Mouse (Mus musculus) kidney, postnatal 0 days (tissue): Measurements from ENCODE around the gene Tmem265. TPM values are rescaled to one million over a fixed set of nuclear protein-coding genes. Genes with fewer than 3 reads are reported as not detected.

ENCODE experiments used
- ATAC-seq: fragments of 200-750 bp; cut with Nextera tagmentation; replicated peaks from 2 replicates; pipeline ENCODE4 v1.8.0; 2017; ENCODE audit warnings: low read depth, moderate number of reproducible peaks, moderate TSS enrichment, moderate library complexity; ENCODE audit not compliant: low FRiP score
- DNase-seq: peaks from one replicate; pipeline ENCODE4 v3.0.0-alpha.2; 2016; ENCODE audit warnings: low spot score
- H3K27ac ChIP-seq: fragments of 300-500 bp; sonication (generic); 2 replicates; pipeline ENCODE4 v1.5.1; 2014; ENCODE audit warnings: mild to moderate bottlenecking
- H3K27me3 ChIP-seq: fragments of 300-500 bp; sonication (generic); 2 replicates; pipeline ENCODE4 v1.6.1; 2014; ENCODE audit warnings: low read length, mixed read lengths; ENCODE audit not compliant: insufficient read depth
- H3K36me3 ChIP-seq: fragments of 300-500 bp; sonication (generic); 2 replicates; pipeline ENCODE4 v1.6.1; 2014; ENCODE audit warnings: low read length, mixed read lengths; ENCODE audit not compliant: insufficient read depth
- H3K4me1 ChIP-seq: fragments of 300-500 bp; sonication (generic); replicated peaks from 2 replicates; pipeline ENCODE4 v1.6.1; 2014; ENCODE audit warnings: antibody characterized with exemption, low read length, mixed read lengths; ENCODE audit not compliant: insufficient read depth
- H3K4me2 ChIP-seq: fragments of 300-500 bp; sonication (generic); 2 replicates; pipeline ENCODE4 v1.6.1; 2014; ENCODE audit warnings: mild to moderate bottlenecking, low read length, moderate library complexity, mixed read lengths
- H3K4me3 ChIP-seq: fragments of 300-500 bp; sonication (generic); replicated peaks from 2 replicates; pipeline ENCODE4 v1.5.1; 2014; ENCODE audit warnings: low read depth, low read length
- H3K9ac ChIP-seq: fragments of 300-500 bp; sonication (generic); 2 replicates; pipeline ENCODE4 v1.6.1; 2014; ENCODE audit warnings: low read depth, low read length
- H3K9me3 ChIP-seq: fragments of 300-500 bp; sonication (generic); replicated peaks from 2 replicates; pipeline ENCODE4 v1.6.1; 2016; ENCODE audit warnings: low read length, inconsistent platforms, mixed read lengths
- CTCF ChIP-seq: IDR thresholded peaks from 2 replicates; pipeline ENCODE4 v1.5.1; 2016; ENCODE audit warnings: antibody characterized with exemption, low read depth, mild to moderate bottlenecking, moderate library complexity
- WGBS: fragments of 180-500 bp; shearing (Covaris S2); extraction: QIAGEN DNeasy Blood & Tissue Kit; methylation state at CpG from one replicate; pipeline ENCODE4 v1.1.7; 2014; 5-methylcytosine and 5-hydroxymethylcytosine counted together
- polyA plus RNA-seq: library from polyadenylated mRNA; unstranded; fragments of >200 nt; fragmentation: Nextera tagmentation; extraction: Ambion mirVana; gene quantifications from 2 replicates; pipeline ENCODE4 v1.2.1, GENCODE M21; 2015

Gene Tmem265
- polyA plus RNA-seq, 1 experiment from 2014 or later = 4.9 TPM

DNA sequence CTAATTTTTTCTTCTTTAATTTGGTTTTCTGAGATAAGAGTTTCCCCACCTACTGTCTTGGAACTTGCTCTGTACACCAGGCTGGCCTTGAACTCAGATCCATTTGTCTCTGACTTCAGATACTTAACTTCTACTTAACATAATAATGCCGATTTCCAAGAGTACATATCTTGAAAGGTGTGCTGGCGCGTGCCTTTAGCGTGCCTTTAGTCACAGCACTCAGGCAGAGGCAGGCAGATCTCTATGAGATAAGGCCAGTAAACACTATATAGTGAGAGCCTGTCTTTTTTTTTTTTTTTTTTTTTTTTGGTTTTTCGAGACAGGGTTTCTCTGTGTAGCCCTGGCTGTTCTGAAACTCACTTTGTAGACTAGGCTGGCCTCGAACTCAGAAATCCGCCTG is 44.8 kb upstream of the Tmem265 start:
- Histone ChIP-seq H3K4me3 (no peak overlapping the region), H3K36me3 (peaks cover 30% of the 10 kb centered on the region), H3K4me2 (no peak overlapping the region), H3K9ac (no peak overlapping the region), H3K4me1 (0 out of 2 replicates have a peak, but pooled peaks cover 5% of the 10 kb centered on the region), H3K9me3 (no peaks in the 10 kb centered on the region), H3K27me3 (no peaks in the 10 kb centered on the region), H3K27ac (no peak overlapping the region)
- no peak for TF ChIP-seq CTCF
- 96% methylated on average over 6 of the region's 7 CpGs for WGBS
- ATAC-seq (no peak), DNase-seq (no peak)

GRCm38 (mm10) chr7:127519284-127519683 is 41.9 kb upstream of the Tmem265 start, which contains the start of gene Gm42715:
Gene Gm42715 (plus strand): TSS chr7:127519584.
- WGBS = over 99% methylated on average over 3 of the region's 3 CpGs
- Histone ChIP-seq H3K9ac (no peak within 1 kb of the TSS), H3K4me1 (no peaks in the 10 kb centered on the region), H3K36me3 (peaks cover 57% of the 10 kb centered on the region), H3K4me2 (no peak within 1 kb of the TSS), H3K27ac (no peak within 1 kb of the TSS), H3K9me3 (no peaks in the 10 kb centered on the region), H3K27me3 (no peaks in the 10 kb centered on the region), H3K4me3 (no peak within 1 kb of the TSS)
- DNase-seq (no peak), ATAC-seq (no peak)
- TF ChIP-seq CTCF = no peak

DNA sequence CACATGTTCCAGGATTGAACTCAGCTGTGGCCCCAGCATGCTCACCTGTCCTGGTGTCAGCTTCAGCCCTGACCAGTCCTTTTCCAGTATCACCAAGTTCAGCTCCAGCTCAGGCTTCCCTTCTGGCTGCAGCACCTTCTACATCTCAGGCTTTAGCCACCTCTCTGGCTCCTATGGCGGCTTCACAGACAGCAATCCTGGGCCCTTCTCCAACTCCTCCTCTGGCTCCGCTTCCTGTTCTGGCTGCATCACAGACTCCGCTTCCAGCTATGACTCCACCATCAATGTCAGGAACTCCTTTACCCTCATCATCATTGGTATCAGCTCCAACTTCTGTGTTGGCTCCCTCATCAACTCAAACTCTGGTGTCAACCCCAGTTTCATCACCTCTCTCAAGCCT is 19.5 kb upstream of the Tmem265 start:
- no peaks in the 10 kb centered on the region for H3K4me1 ChIP-seq
- H3K4me3 ChIP-seq = no peak overlapping the region
- 90% methylated on average over 3 of the region's 3 CpGs for WGBS
- H3K9ac ChIP-seq = no peak overlapping the region
- H3K4me2 ChIP-seq = no peak overlapping the region
- H3K27ac ChIP-seq = no peak overlapping the region
- peaks cover 68% of the 10 kb centered on the region for H3K36me3 ChIP-seq
- no peak for TF ChIP-seq CTCF
- no peak for ATAC-seq
- DNase-seq = no peak
- no peaks in the 10 kb centered on the region for H3K9me3 ChIP-seq
- no peaks in the 10 kb centered on the region for H3K27me3 ChIP-seq

- 90% methylated on average over 15 of the region's 15 CpGs for WGBS
- ATAC-seq = no peak
- H3K27ac ChIP-seq = no peak overlapping the region
These were observed 11.9 kb upstream of the Tmem265 start for GRCm38 (mm10) chr7:127549116-127549835.

DNA sequence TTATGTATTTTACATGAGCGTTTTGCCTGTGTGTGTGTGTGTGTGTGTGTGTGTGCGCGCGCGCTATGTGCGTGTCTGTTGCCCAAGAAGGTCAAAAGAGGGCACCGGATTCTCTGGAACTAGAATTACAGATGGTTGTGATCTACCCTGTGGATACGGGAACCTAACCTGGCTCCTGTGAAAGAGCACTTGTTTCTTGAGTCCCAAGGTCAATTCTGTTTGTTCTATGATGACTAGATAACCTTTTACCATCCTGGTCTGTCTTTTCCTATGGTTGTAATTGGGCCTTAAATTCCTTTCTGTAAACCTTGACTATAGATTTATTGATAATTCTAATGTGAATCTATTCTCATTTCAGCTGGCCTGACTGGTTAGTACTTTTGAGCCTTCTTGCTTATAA is 9.6 kb upstream of the Tmem265 start:
- Histone ChIP-seq H3K4me3 (no peak overlapping the region), H3K36me3 (peaks cover 63% of the 10 kb centered on the region), H3K27me3 (no peaks in the 10 kb centered on the region), H3K27ac (no peak overlapping the region), H3K4me1 (no peaks in the 10 kb centered on the region), H3K9me3 (no peaks in the 10 kb centered on the region), H3K9ac (no peak overlapping the region), H3K4me2 (no peak overlapping the region)
- ATAC-seq = no peak
- DNase-seq = no peak
- 95% methylated on average over 8 of the region's 8 CpGs for WGBS
- no peak for TF ChIP-seq CTCF

More at GRCm38 (mm10) chr7:127549116-127549835, 11.9 kb upstream of the Tmem265 start:
- TF ChIP-seq CTCF = no peak
- Histone ChIP-seq H3K4me2 (no peak overlapping the region), H3K9ac (no peak overlapping the region), H3K4me1 (no peaks in the 10 kb centered on the region), H3K4me3 (no peak overlapping the region), H3K9me3 (no peaks in the 10 kb centered on the region), H3K36me3 (peaks cover 48% of the 10 kb centered on the region), H3K27me3 (no peaks in the 10 kb centered on the region)
- DNase-seq = no peak

GRCm38 (mm10) chr7:127560580-127560979 is 610 bp upstream of the Tmem265 start:
- DNase-seq (no peak), ATAC-seq (no peak)

More at GRCm38 (mm10) chr7:127560580-127560979, 610 bp upstream of the Tmem265 start:
- Histone ChIP-seq H3K27me3 (no peaks in the 10 kb centered on the region), H3K9ac (no peak overlapping the region), H3K4me3 (no peak overlapping the region), H3K9me3 (no peaks in the 10 kb centered on the region), H3K36me3 (peaks cover 54% of the 10 kb centered on the region), H3K27ac (no peak overlapping the region), H3K4me1 (no peaks in the 10 kb centered on the region), H3K4me2 (no peak overlapping the region)
- 93% methylated on average over 11 of the region's 11 CpGs for WGBS
- no peak for TF ChIP-seq CTCF
